In genomic region chr2:32505536-32505935, GRCm38 (mm10) we compare ENCODE assay signal across 22 mouse cellular contexts. TPM values are rescaled to one million over a fixed set of nuclear protein-coding genes. Genes with fewer than 3 reads are reported as not detected.
DNase-seq lines count a peak whose midpoint lies in the region; ATAC-seq and TF ChIP-seq lines count a peak whose summit lies in the region.
"Had no signal": no experiment of that assay in that cellular context is flagged by ENCODE, and none has a peak within 500 bp of the region (broad histone marks: within the 10 kb centered on the region; RNA-seq: fewer than 3 reads in every experiment).

No protein-coding gene starts in this region.

- no peak overlapping the region; the same call in 1 of the 2 replicates for H3K27ac ChIP-seq in gastrocnemius, adult 2 months
- no peak overlapping the region for H3K27ac ChIP-seq in lung, postnatal 0 days (ENCODE audit: low read length)
- no peak overlapping the region for H3K27ac ChIP-seq in stomach, postnatal 0 days (replicated peaks)
- H3K27ac ChIP-seq: embryonic facial prominence, embryonic 13.5 days; hindbrain, embryonic 15.5 days; lung, embryonic 15.5 days; stomach, embryonic 15.5 days had no signal

- no peaks in the 10 kb centered on the region for H3K27me3 ChIP-seq in lung, postnatal 0 days (replicated peaks; ENCODE audit: insufficient read depth, low read length)
- no peaks in the 10 kb centered on the region for H3K27me3 ChIP-seq in stomach, postnatal 0 days (ENCODE audit: control insufficient read depth, insufficient read depth, low read length)
- H3K27me3 ChIP-seq: embryonic facial prominence, embryonic 13.5 days; hindbrain, embryonic 15.5 days; lung, embryonic 15.5 days; stomach, embryonic 15.5 days had no signal

- TF ChIP-seq CTCF in gastrocnemius, adult 2 months (IDR thresholded peaks at IDR 0.05): peak; percentile 29; the same call in 1 of the 2 replicates
- TF ChIP-seq CTCF in lung, postnatal 0 days (IDR thresholded peaks at IDR 0.05): peak; percentile 38
- TF ChIP-seq CTCF in stomach, postnatal 0 days (IDR thresholded peaks at IDR 0.05; ENCODE audit: low read depth): peak; percentile 44

- H3K36me3 ChIP-seq in lung, postnatal 0 days (ENCODE audit: insufficient read depth, low read length): no peaks in the 10 kb centered on the region
- H3K36me3 ChIP-seq in stomach, postnatal 0 days (ENCODE audit: control insufficient read depth, insufficient read depth, low read length): no peaks in the 10 kb centered on the region
- H3K36me3 ChIP-seq: embryonic facial prominence, embryonic 13.5 days; hindbrain, embryonic 15.5 days; lung, embryonic 15.5 days; stomach, embryonic 15.5 days had no signal

- H3K4me2 ChIP-seq in lung, postnatal 0 days (replicated peaks; ENCODE audit: low read depth, low read length): no peak overlapping the region
- no peak overlapping the region for H3K4me2 ChIP-seq in stomach, postnatal 0 days (replicated peaks; ENCODE audit: low read depth)
- H3K4me2 ChIP-seq: embryonic facial prominence, embryonic 13.5 days; heart, embryonic 11.5 days; hindbrain, embryonic 15.5 days; lung, embryonic 15.5 days; stomach, embryonic 15.5 days had no signal

- WGBS in lung, postnatal 0 days: 100% methylated on average over 2 of the region's 2 CpGs
- 98% methylated on average over 2 of the region's 2 CpGs for WGBS in stomach, postnatal 0 days

- H3K9me3 ChIP-seq in lung, postnatal 0 days (ENCODE audit: low read length): no peaks in the 10 kb centered on the region
- H3K9me3 ChIP-seq in stomach, postnatal 0 days (ENCODE audit: control insufficient read depth, low read length): no peaks in the 10 kb centered on the region
- H3K9me3 ChIP-seq: hindbrain, embryonic 15.5 days; lung, embryonic 15.5 days; stomach, embryonic 15.5 days had no signal

- H3K9ac ChIP-seq in lung, postnatal 0 days (replicated peaks; ENCODE audit: low read depth): no peak overlapping the region
- no peak overlapping the region for H3K9ac ChIP-seq in stomach, postnatal 0 days (ENCODE audit: low read length)
- H3K9ac ChIP-seq: embryonic facial prominence, embryonic 13.5 days; hindbrain, embryonic 15.5 days; lung, embryonic 15.5 days; stomach, embryonic 15.5 days had no signal

- no peak overlapping the region for H3K4me3 ChIP-seq in gastrocnemius, adult 2 months
- no peak overlapping the region for H3K4me3 ChIP-seq in lung, postnatal 0 days (ENCODE audit: low read depth, low read length)
- H3K4me3 ChIP-seq in stomach, postnatal 0 days (ENCODE audit: low read depth, low read length): no peak overlapping the region
- H3K4me3 ChIP-seq: embryonic facial prominence, embryonic 13.5 days; hindbrain, embryonic 15.5 days; lung, embryonic 15.5 days; stomach, embryonic 15.5 days had no signal

- intact Hi-C loops in gastrocnemius, adult 2 months (cut with DNase I): no loop called here
- intact Hi-C loops in gastrocnemius, postnatal 36 days (cut with DNase I): no loop called here

- ATAC-seq in lung, postnatal 0 days: no peak
- ATAC-seq in stomach, postnatal 0 days (ENCODE audit: low FRiP score, low TSS enrichment): no peak

- TF ChIP-seq EP300 in lung, postnatal 0 days (IDR thresholded peaks at IDR 0.05): no peak
- TF ChIP-seq EP300 in stomach, postnatal 0 days (optimal IDR thresholded peaks at IDR 0.05): no peak

- no peak for DNase-seq in gastrocnemius, adult 2 months
- DNase-seq in gastrocnemius, postnatal 36 days: no peak
- no peak for DNase-seq in lung, postnatal 0 days (ENCODE audit: low spot score)
- no peak for DNase-seq in lung, postnatal 36 days
- peak; percentile 72 for DNase-seq in R1 (ENCODE audit: low read depth, low spot score)
- DNase-seq in stomach, postnatal 0 days (ENCODE audit: low spot score): no peak
- no peak for DNase-seq in cerebellum, adult 9-11 months
- DNase-seq: adrenal gland, postnatal 10 days; cerebellum, adult 8-10 months; gastrocnemius, postnatal 14 days; heart, postnatal 14 days; kidney, adult 8-10 months; kidney, postnatal 4 days; midbrain, embryonic 14.5 days; right cerebral cortex, adult 18-20 months; spleen, adult 18-20 months; thymus, postnatal 36 days had no signal

- H3K4me1 ChIP-seq in lung, postnatal 0 days (ENCODE audit: insufficient read depth, low read depth, low read length): peaks cover 27% of the 10 kb centered on the region
- peaks cover 12% of the 10 kb centered on the region; the same call in 1 of the 2 replicates for H3K4me1 ChIP-seq in stomach, postnatal 0 days (replicated peaks; ENCODE audit: control insufficient read depth, insufficient read depth)
- H3K4me1 ChIP-seq: hindbrain, embryonic 15.5 days had no signal

RNA-seq across cellular contexts. Expression of gene Fam102a, which starts 29.6 kb away (rescaled TPM):
- total RNA-seq in gastrocnemius, adult 2 months (2021): 1 to 10 TPM; 1.8 to 3.1 TPM
- total RNA-seq in gastrocnemius, postnatal 36 days (2021): 1 to 10 TPM; 2.6 to 2.7 TPM
- 8.0 and 8.4 TPM in 2 replicates for polyA plus RNA-seq in lung, postnatal 0 days (2015; fragmentation: Nextera tagmentation; extraction: Ambion mirVana)
- 16.6 and 20.2 TPM in 2 replicates for polyA plus RNA-seq in stomach, postnatal 0 days (2015; fragmentation: Nextera tagmentation; extraction: Ambion mirVana)

RNA-seq across cellular contexts. Expression of gene Slc25a25, which starts 54.3 kb away (rescaled TPM):
- 100 to 1,000 TPM in 1 of 2 experiments, 10 to 100 TPM in 1; 45.3 to 211 TPM for total RNA-seq in gastrocnemius, adult 2 months (2021)
- total RNA-seq in gastrocnemius, postnatal 36 days (2021): 100 to 1,000 TPM in 1 of 2 experiments, 10 to 100 TPM in 1; 71.7 to 145 TPM
- 16.7 and 21.5 TPM in 2 replicates for polyA plus RNA-seq in lung, postnatal 0 days (2015; fragmentation: Nextera tagmentation; extraction: Ambion mirVana)
- polyA plus RNA-seq in stomach, postnatal 0 days (2015; fragmentation: Nextera tagmentation; extraction: Ambion mirVana): 11.1 and 11.5 TPM in 2 replicates

RNA-seq across cellular contexts. Expression of gene Naif1, which starts 55.3 kb away (rescaled TPM):
- 1 to 10 TPM; 2.2 to 2.3 TPM for total RNA-seq in gastrocnemius, adult 2 months (2021)
- total RNA-seq in gastrocnemius, postnatal 36 days (2021): 1 to 10 TPM; 1.8 to 1.9 TPM
- 4.1 and 4.6 TPM in 2 replicates for polyA plus RNA-seq in lung, postnatal 0 days (2015; fragmentation: Nextera tagmentation; extraction: Ambion mirVana)
- polyA plus RNA-seq in stomach, postnatal 0 days (2015; fragmentation: Nextera tagmentation; extraction: Ambion mirVana): 2.5 and 2.6 TPM in 2 replicates
